13 mouse cellular contexts compared by ENCODE assay signal in the genomic region with DNA sequence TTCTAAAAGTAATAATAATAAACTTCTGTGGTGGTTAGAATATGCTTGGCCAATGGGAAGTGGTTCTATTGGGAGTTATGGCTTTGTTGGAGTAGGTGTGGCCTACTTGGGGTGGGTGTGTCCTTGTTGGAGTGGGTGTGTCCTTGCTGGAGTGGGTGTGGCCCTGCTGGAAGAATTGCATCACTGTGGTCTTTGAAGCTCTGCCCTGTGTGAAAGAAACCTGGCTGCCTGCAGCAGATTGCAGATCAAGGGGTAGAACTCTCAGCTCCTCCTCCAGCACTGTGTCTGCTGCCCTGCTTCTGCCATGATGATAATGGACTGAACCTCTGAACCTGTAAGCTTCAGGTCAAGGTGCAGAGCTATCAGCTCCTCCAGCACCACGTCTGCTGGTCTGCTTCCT.
DNase-seq lines count a peak whose midpoint lies in the region; ATAC-seq and TF ChIP-seq lines count a peak whose summit lies in the region.
"Had no signal": no experiment of that assay in that cellular context is flagged by ENCODE, and none has a peak within 500 bp of the region (broad histone marks: within the 10 kb centered on the region; RNA-seq: fewer than 3 reads in every experiment).

No protein-coding gene starts in this region.

- H3K4me1 ChIP-seq in CH12.LX (ENCODE audit: control insufficient read depth in 1 of 2, insufficient read depth in 2 of 2), result peaks cover 11 to 51% of the 10 kb centered on the region in 2 experiments
- H3K4me1 ChIP-seq in liver, embryonic 11.5 days (replicated peaks; ENCODE audit: control insufficient read depth, insufficient read depth, low read length), result peaks cover 9% of the 10 kb centered on the region; the same call in 1 of the 2 replicates

- TF ChIP-seq EP300 in CH12.LX (IDR thresholded peaks at IDR 0.05; ENCODE audit: low read length), result no peak

- WGBS in liver, embryonic 11.5 days, result 38% methylated on average over 1 of the region's 1 CpGs

- TF ChIP-seq POLR2A in CH12.LX (IDR thresholded peaks at IDR 0.05; ENCODE audit: low read depth, low read length), result no peak

- no peak overlapping the region for H3K4me2 ChIP-seq in CH12.LX (ENCODE audit: insufficient read depth, low read depth, poor library complexity, severe bottlenecking)
- H3K4me2 ChIP-seq in liver, embryonic 11.5 days, result no peak overlapping the region
- H3K4me2 ChIP-seq: limb, embryonic 12.5 days had no signal

- ATAC-seq in common myeloid progenitor, adult 5-6 weeks (replicated peaks; ENCODE audit: low read depth, poor library complexity, severe bottlenecking), result peak; percentile 74
- peak; percentile 74 for ATAC-seq in liver, embryonic 11.5 days (replicated peaks; ENCODE audit: low FRiP score)
- 0 out of 2 replicates have a peak, but pooled peaks have one; percentile 17 for ATAC-seq in neutrophil, adult 5-6 weeks (ENCODE audit: extremely low read depth, insufficient number of reproducible peaks, low FRiP score, poor library complexity, severe bottlenecking)

- no peak overlapping the region for H3K27ac ChIP-seq in CH12.LX (ENCODE audit: insufficient read depth, low read depth)
- H3K27ac ChIP-seq in liver, embryonic 11.5 days (ENCODE audit: low read depth, low read length), result no peak overlapping the region
- H3K27ac ChIP-seq: limb, embryonic 12.5 days had no signal

- no peaks in the 10 kb centered on the region for H3K36me3 ChIP-seq in CH12.LX (replicated peaks in 1 of 2; ENCODE audit: control insufficient read depth in 1 of 2, insufficient read depth in 1 of 2, low read length in 1 of 2)
- H3K36me3 ChIP-seq in liver, embryonic 11.5 days (ENCODE audit: control insufficient read depth, insufficient read depth, low read length), result no peaks in the 10 kb centered on the region
- H3K36me3 ChIP-seq: G1E; limb, embryonic 12.5 days had no signal

- TF ChIP-seq RAD21 in CH12.LX (IDR thresholded peaks at IDR 0.05; ENCODE audit: low read depth, low read length), result no peak

- H3K27me3 ChIP-seq in CH12.LX (replicated peaks), result no peaks in the 10 kb centered on the region
- no peaks in the 10 kb centered on the region for H3K27me3 ChIP-seq in liver, embryonic 11.5 days (replicated peaks; ENCODE audit: control insufficient read depth, insufficient read depth, low read length)
- H3K27me3 ChIP-seq: limb, embryonic 12.5 days had no signal

- dilution Hi-C loops in CH12.LX (cut with MboI; ENCODE audit: extremely low pct_ligation_motif_present, extremely low pct_unique_long_range_greater_than_20kb, low sequenced_read_pairs), result no loop called here

- peaks cover 24% of the 10 kb centered on the region for H3K9me3 ChIP-seq in CH12.LX (replicated peaks; ENCODE audit: low read length)
- peaks cover 2% of the 10 kb centered on the region; the same call in 1 of the 2 replicates for H3K9me3 ChIP-seq in liver, embryonic 11.5 days (ENCODE audit: control insufficient read depth, low read length)

- no peak overlapping the region for H3K9ac ChIP-seq in CH12.LX (ENCODE audit: insufficient read depth, low read depth)
- no peak overlapping the region for H3K9ac ChIP-seq in liver, embryonic 11.5 days (ENCODE audit: low read depth, low read length)
- H3K9ac ChIP-seq: limb, embryonic 12.5 days had no signal

- H3K4me3 ChIP-seq in CH12.LX (replicated peaks in 1 of 3; ENCODE audit: low read depth in 2 of 3, low read length in 2 of 3, poor library complexity in 1 of 3), result no peak overlapping the region
- H3K4me3 ChIP-seq in liver, embryonic 11.5 days (ENCODE audit: low read depth, low read length), result no peak overlapping the region
- H3K4me3 ChIP-seq: limb, embryonic 12.5 days had no signal

- H3K79me2 ChIP-seq in CH12.LX (replicated peaks; ENCODE audit: control insufficient read depth, extremely low read depth, insufficient read depth, poor library complexity, severe bottlenecking), result no peaks in the 10 kb centered on the region

- TF ChIP-seq CTCF in CH12.LX (conservative IDR thresholded peaks at IDR 0.05 in 1 of 2, IDR thresholded peaks at IDR 0.05 in 1 of 2; ENCODE audit: low read depth in 2 of 2, low read length in 2 of 2), result no peak

- in situ Hi-C loops in CH12.LX (cut with MboI; ENCODE audit: low pct_ligation_motif_present, low pct_unique_long_range_greater_than_20kb, low sequenced_read_pairs), result no loop called here

- DNase-seq in CH12.LX (ENCODE audit: extremely low read depth), result peak; percentile 46
- no peak for DNase-seq in liver, embryonic 11.5 days (ENCODE audit: low spot score)
- no peak for DNase-seq in spleen, adult 12 weeks (ENCODE audit: low spot score)
- DNase-seq in adrenal gland, postnatal 14 days, result no peak
- DNase-seq in lung, postnatal 4 days, result no peak
- DNase-seq: heart, postnatal 4 days; kidney, adult 9 months; layer of hippocampus, adult 9-11 months; thymus, postnatal 25 days had no signal

TF ChIP-seq in CH12.LX, 34 proteins besides CTCF, POLR2A, EP300 and RAD21:
- TF ChIP-seq SMC3 (IDR thresholded peaks at IDR 0.05; ENCODE audit: low read depth, low read length) (no peak), TCF12 (IDR thresholded peaks at IDR 0.05; ENCODE audit: low read depth, low read length) (no peak), MYC (IDR thresholded peaks at IDR 0.05; ENCODE audit: low read depth, low read length) (no peak), E2F4 (IDR thresholded peaks at IDR 0.05; ENCODE audit: insufficient replicate concordance, low read depth, low read length) (no peak), MAZ (IDR thresholded peaks at IDR 0.05; ENCODE audit: low read depth, low read length) (no peak), ELF1 (IDR thresholded peaks at IDR 0.05; ENCODE audit: low read depth, low read length) (no peak), TBP (conservative IDR thresholded peaks at IDR 0.05; ENCODE audit: low read depth, low read length) (no peak), NRF1 (IDR thresholded peaks at IDR 0.05; ENCODE audit: low read depth, low read length) (no peak), ZC3H11A (IDR thresholded peaks at IDR 0.05; ENCODE audit: low read depth, low read length) (no peak), MAFK (IDR thresholded peaks at IDR 0.05; ENCODE audit: insufficient replicate concordance, low read length) (no peak), MEF2A (IDR thresholded peaks at IDR 0.05; ENCODE audit: borderline replicate concordance, low read depth, low read length) (no peak), RCOR1 (conservative IDR thresholded peaks at IDR 0.05; ENCODE audit: low read depth, low read length) (no peak), NELFE (IDR thresholded peaks at IDR 0.05; ENCODE audit: low read depth, low read length) (no peak), ZKSCAN1 (IDR thresholded peaks at IDR 0.05; ENCODE audit: borderline replicate concordance, low read depth, low read length) (no peak), UBTF (IDR thresholded peaks at IDR 0.05; ENCODE audit: low read depth, low read length) (no peak), IRF4 (IDR thresholded peaks at IDR 0.05; ENCODE audit: low read depth, low read length) (no peak), POLR2AphosphoS2 (IDR thresholded peaks at IDR 0.05; ENCODE audit: low read depth, low read length) (no peak), USF2 (conservative IDR thresholded peaks at IDR 0.05; ENCODE audit: low read depth, low read length) (no peak), USF1 (IDR thresholded peaks at IDR 0.05; ENCODE audit: low read depth, low read length) (no peak)
TF ChIP-seq in CH12.LX: peak in this region for 0.

Comparison
In these comparisons a context has a peak if more than half of its experiments do, and no peak if none do; other contexts are left out.
1. ATAC-seq: peak in every context shown above with its lines; median percentile 74 in common myeloid progenitor, adult 5-6 weeks; 74 in liver, embryonic 11.5 days; 17 in neutrophil, adult 5-6 weeks.